Mouse (Mus musculus) embryonic facial prominence, embryonic 12.5 days (tissue): Measurements from ENCODE around the gene Hist1h4m. TPM values are rescaled to one million over a fixed set of nuclear protein-coding genes. Genes with fewer than 3 reads are reported as not detected.
"Not testable (repeated sequence)": the region's sequence is repeated elsewhere in the genome, so short reads cannot be mapped to it uniquely, and the experiment has no call there.

Experiments used
- ATAC-seq: fragments of 200-750 bp; cut with Nextera tagmentation; 2 replicates; pipeline ENCODE4 v1.8.0; 2017; ENCODE audit not compliant: insufficient number of reproducible peaks, insufficient read depth, low FRiP score, low TSS enrichment
- H3K27ac ChIP-seq: fragments of 300-500 bp; sonication (generic); 2 replicates; pipeline ENCODE4 v1.5.1; 2016; ENCODE audit warnings: mild to moderate bottlenecking
- H3K27me3 ChIP-seq: fragments of 300-500 bp; sonication (generic); 2 replicates; pipeline ENCODE4 v1.6.1; 2016; ENCODE audit warnings: mild to moderate bottlenecking, moderate library complexity
- H3K36me3 ChIP-seq: fragments of 300-500 bp; sonication (generic); 2 replicates; pipeline ENCODE4 v1.6.1; 2016; ENCODE audit warnings: mild to moderate bottlenecking
- H3K4me1 ChIP-seq: fragments of 300-500 bp; sonication (generic); 2 replicates; pipeline ENCODE4 v1.6.1; 2016
- H3K4me2 ChIP-seq: fragments of 300-500 bp; sonication (generic); replicated peaks from 2 replicates; pipeline ENCODE4 v1.6.1; 2016; ENCODE audit warnings: mild to moderate bottlenecking, moderate library complexity
- H3K4me3 ChIP-seq: fragments of 300-500 bp; sonication (generic); 2 replicates; pipeline ENCODE4 v1.5.1; 2016; ENCODE audit warnings: mild to moderate bottlenecking
- H3K9ac ChIP-seq: fragments of 300-500 bp; sonication (generic); 2 replicates; pipeline ENCODE4 v1.6.1; 2016; ENCODE audit warnings: mild to moderate bottlenecking, moderate library complexity
- H3K9me3 ChIP-seq: fragments of 300-500 bp; sonication (generic); 2 replicates; pipeline ENCODE4 v1.6.1; 2016; ENCODE audit warnings: mild to moderate bottlenecking, moderate library complexity
- WGBS: fragments of 180-500 bp; shearing (Covaris S2); methylation state at CpG from one replicate; pipeline ENCODE4 v1.1.7; 2016; 5-methylcytosine and 5-hydroxymethylcytosine counted together
- polyA plus RNA-seq: library from polyadenylated mRNA; unstranded; fragments of >200 nt; fragmentation: Nextera tagmentation; extraction: Ambion mirVana; gene quantifications from 2 replicates; pipeline ENCODE4 v1.2.1, GENCODE M21; 2016

Hist1h4m gene
- polyA plus RNA-seq, result not detected in 2 replicates

DNA sequence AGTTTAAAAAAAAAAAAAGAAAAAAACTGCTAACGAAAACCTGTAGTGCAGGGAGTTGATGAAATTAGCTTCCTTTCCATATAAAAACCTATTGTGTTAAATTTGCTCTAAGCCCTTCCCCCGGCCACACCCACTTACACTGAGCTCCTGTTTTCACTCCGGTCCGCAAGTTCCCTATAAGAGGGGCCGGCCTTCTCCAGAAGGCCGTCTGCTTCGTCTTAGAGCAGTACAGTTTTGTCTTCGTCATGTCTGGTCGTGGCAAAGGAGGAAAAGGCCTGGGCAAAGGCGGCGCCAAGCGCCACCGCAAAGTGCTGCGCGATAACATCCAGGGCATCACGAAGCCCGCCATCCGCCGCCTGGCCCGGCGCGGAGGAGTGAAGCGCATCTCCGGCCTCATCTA, at the start of gene Hist1h4m:
Hist1h4m (plus strand) TSS at position 208 of the 400 bp plus-strand sequence.
- peak within 1 kb of the TSS; percentile 43 for H3K4me2 ChIP-seq
- H3K27me3 ChIP-seq, H3K9ac ChIP-seq, H3K4me1 ChIP-seq, H3K36me3 ChIP-seq, H3K9me3 ChIP-seq: not testable (repeated sequence)
- WGBS, result no CpG with 5 or more reads among the region's 24 CpGs
- peak within 1 kb of the TSS; percentile 70 for H3K27ac ChIP-seq
- H3K4me3 ChIP-seq, result peak within 1 kb of the TSS; percentile 24; the same call in 1 of the 2 replicates
- peak; percentile 61; the same call in 1 of the 2 replicates for ATAC-seq

- Histone ChIP-seq H3K9me3 (no peaks in the 10 kb centered on the region), H3K27me3 (no peaks in the 10 kb centered on the region), H3K36me3 (no peaks in the 10 kb centered on the region), H3K27ac (peak overlapping the region; percentile 99), H3K4me2 (peak overlapping the region; percentile 84), H3K4me3 (peak overlapping the region; percentile 66), H3K4me1 (peaks cover 6% of the 10 kb centered on the region; the same call in 1 of the 2 replicates), H3K9ac (peak overlapping the region; percentile 92)
- peak; percentile 85 for ATAC-seq
- WGBS, result 5% methylated on average over 33 of the region's 33 CpGs
These were observed 32.5 kb upstream of the Hist1h4m start for GRCm38 (mm10) chr13:21778814-21779766.

GRCm38 (mm10) chr13:21779767-21780731, 31.5 kb upstream of the Hist1h4m start, which contains the start of gene Hist1h1b:
Hist1h1b (minus strand) TSS chr13:21780625.
- peak; percentile 23; the same call in 1 of the 2 replicates for ATAC-seq

DNA sequence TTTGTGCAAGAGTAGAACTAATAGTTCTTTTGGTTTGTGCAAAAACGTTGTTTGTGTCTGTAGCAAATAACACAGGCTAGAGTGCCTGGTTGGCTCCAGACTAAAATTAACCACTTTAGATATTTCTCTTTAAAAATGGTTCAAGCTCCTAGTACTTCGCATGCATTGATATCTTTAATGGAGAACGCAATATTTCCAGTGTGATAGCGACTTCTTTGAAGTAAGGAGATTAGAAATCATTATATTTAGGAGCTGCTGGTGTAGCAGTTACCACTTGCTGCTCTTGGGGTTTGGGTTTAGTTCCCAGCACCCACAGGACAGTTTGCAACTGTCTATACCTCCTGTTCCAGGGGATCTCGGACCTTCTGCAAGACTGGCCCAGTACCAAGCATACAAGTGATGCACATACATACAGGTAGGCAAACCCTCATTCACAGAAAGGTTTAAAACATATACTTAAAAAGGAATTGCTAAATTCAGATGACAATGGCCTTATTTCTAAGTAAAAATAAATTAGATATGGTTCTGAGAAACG, 30.5 kb upstream of the Hist1h4m start:
- Histone ChIP-seq H3K9ac (no peak overlapping the region), H3K4me2 (peak overlapping the region; percentile 84), H3K27ac (peak overlapping the region; percentile 99), H3K4me1 (peaks cover 16% of the 10 kb centered on the region), H3K9me3 (no peaks in the 10 kb centered on the region), H3K27me3 (no peaks in the 10 kb centered on the region), H3K4me3 (peak overlapping the region; percentile 66), H3K36me3 (no peaks in the 10 kb centered on the region)
- WGBS, result 40% methylated on average over 6 of the region's 6 CpGs
- no peak for ATAC-seq

More at GRCm38 (mm10) chr13:21779767-21780731, 31.5 kb upstream of the Hist1h4m start, which contains the start of gene Hist1h1b:
- H3K27me3 ChIP-seq, result no peaks in the 10 kb centered on the region
- no peaks in the 10 kb centered on the region for H3K9me3 ChIP-seq
- H3K27ac ChIP-seq, result peak within 1 kb of the TSS; percentile 99
- peak within 1 kb of the TSS; percentile 84 for H3K4me2 ChIP-seq
- H3K4me3 ChIP-seq, result peak within 1 kb of the TSS; percentile 66
- no peaks in the 10 kb centered on the region for H3K36me3 ChIP-seq
- peaks cover 10% of the 10 kb centered on the region; the same call in 1 of the 2 replicates for H3K4me1 ChIP-seq
- peak within 1 kb of the TSS; percentile 92 for H3K9ac ChIP-seq
- WGBS, result under 1% methylated on average over 44 of the region's 44 CpGs

DNA sequence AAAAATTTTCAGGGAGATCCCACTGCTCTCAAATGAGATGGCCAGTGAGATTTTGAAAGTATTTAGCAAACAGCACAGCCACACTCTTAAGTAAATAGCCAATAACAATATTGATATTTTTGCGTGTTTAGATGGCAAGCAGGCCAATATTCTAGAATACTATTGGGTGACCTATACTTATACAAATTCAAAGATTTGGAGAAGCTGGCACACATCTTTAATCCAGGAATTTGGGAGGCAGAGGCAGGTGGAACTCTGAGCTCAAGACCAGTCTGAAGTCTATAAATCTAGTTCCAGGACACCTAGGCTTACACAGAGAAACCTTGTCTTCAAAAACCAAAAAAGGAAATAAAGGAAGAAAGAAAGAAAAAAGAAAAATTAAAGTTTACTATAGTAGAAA, 29.9 kb upstream of the Hist1h4m start:
- peaks cover 19% of the 10 kb centered on the region for H3K4me1 ChIP-seq
- H3K9ac ChIP-seq, result no peak overlapping the region
- H3K27ac ChIP-seq, result 0 out of 2 replicates have a peak overlapping the region, but pooled peaks have one; percentile 60
- WGBS, result 84% methylated on average over 1 of the region's 1 CpGs
- H3K4me3 ChIP-seq, result no peak overlapping the region
- no peaks in the 10 kb centered on the region for H3K27me3 ChIP-seq
- no peaks in the 10 kb centered on the region for H3K36me3 ChIP-seq
- ATAC-seq, result no peak
- H3K4me2 ChIP-seq, result no peak overlapping the region
- H3K9me3 ChIP-seq, result no peaks in the 10 kb centered on the region

DNA sequence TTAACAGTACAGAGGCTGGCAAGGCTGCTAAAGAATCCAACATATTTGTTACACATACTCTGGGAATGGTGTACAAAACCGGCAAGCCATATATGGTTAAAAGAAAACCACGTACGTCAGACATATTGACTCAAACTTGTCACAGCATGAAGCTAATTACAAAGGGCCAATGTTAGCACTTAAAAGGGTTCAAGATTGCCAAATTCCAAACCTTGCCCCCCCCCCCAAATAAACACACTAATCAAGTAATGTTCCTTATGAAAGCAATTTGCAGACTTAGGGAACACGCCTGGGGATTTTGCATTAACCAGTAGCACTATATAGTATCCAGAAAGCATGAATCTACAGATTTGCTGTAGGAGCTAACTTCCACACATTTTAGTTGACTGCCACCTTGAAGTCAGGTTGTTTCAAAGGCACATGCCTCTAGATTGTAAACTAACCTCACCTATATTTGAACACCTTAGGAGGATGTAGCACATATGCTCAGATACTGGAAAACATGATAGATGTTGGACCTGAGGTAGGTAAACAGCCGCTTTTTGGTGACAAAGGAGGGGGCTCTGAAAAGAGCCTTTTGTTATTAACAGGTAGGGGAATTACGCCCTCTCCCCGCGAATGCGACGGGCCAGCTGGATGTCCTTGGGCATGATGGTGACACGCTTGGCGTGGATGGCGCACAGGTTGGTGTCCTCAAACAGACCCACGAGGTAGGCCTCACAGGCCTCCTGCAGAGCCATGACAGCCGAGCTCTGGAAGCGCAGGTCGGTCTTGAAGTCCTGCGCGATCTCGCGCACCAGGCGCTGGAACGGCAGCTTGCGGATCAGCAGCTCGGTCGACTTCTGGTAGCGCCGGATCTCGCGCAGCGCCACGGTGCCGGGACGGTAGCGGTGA, 28.9 kb upstream of the Hist1h4m start:
- H3K27me3 ChIP-seq, ATAC-seq: not testable (repeated sequence)
- H3K4me1 ChIP-seq, result peaks cover 16% of the 10 kb centered on the region

GRCm38 (mm10) chr13:21783255-21783617, 28.3 kb upstream of the Hist1h4m start, which contains the start of gene Hist1h3i:
Hist1h3i (minus strand) TSS chr13:21783370.
- Histone ChIP-seq H3K4me1 (peaks cover 19% of the 10 kb centered on the region), H3K27ac (peak within 1 kb of the TSS; percentile 95), H3K27me3 (no peaks in the 10 kb centered on the region), H3K9me3 (no peaks in the 10 kb centered on the region), H3K36me3 (no peaks in the 10 kb centered on the region), H3K9ac (peak within 1 kb of the TSS; percentile 54; the same call in 1 of the 2 replicates), H3K4me3 (peak within 1 kb of the TSS; percentile 45), H3K4me2 (peak within 1 kb of the TSS; percentile 78)
- WGBS, result 0% methylated on average over 15 of the region's 20 CpGs
- peak; percentile 79 for ATAC-seq

More for the DNA sequence above, 28.9 kb upstream of the Hist1h4m start:
- Histone ChIP-seq H3K4me3 (peak overlapping the region; percentile 45), H3K9ac (peak overlapping the region; percentile 54; the same call in 1 of the 2 replicates), H3K27ac (peak overlapping the region; percentile 95), H3K4me2 (peak overlapping the region; percentile 78)
- WGBS, result under 1% methylated on average over 17 of the region's 35 CpGs
- H3K9me3 ChIP-seq, H3K36me3 ChIP-seq: not testable (repeated sequence)

DNA sequence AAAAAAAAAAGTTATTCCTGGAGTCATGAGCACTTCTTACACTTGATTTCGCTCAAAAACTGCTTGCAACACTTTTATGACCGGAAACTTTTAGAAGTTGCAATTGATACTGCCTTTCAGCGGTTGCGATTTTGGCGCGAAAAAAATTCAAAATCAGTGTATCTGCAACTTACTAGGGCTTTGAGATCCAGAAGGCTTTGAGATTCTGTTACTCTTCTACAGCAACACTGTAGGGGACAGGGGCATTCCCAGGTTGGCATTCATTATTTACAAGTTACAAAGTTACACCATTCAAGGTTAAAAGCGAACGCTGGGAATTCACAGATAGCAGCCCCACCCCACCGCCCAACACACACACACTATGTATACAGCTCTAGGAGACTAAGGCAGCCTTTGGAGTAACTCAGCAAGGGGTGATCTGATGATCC, 27.8 kb upstream of the Hist1h4m start:
- H3K4me2 ChIP-seq, result peak overlapping the region; percentile 49
- peaks cover 23% of the 10 kb centered on the region for H3K4me1 ChIP-seq
- H3K36me3 ChIP-seq, result no peaks in the 10 kb centered on the region
- 3% methylated on average over 9 of the region's 9 CpGs for WGBS
- H3K4me3 ChIP-seq, result peak overlapping the region; percentile 45
- peak overlapping the region; percentile 95 for H3K27ac ChIP-seq
- ATAC-seq, result no peak
- H3K27me3 ChIP-seq, result no peaks in the 10 kb centered on the region
- H3K9me3 ChIP-seq, result no peaks in the 10 kb centered on the region
- peak overlapping the region; percentile 30; the same call in 1 of the 2 replicates for H3K9ac ChIP-seq

GRCm38 (mm10) chr13:21784311-21784710, 27.2 kb upstream of the Hist1h4m start:
- no peaks in the 10 kb centered on the region for H3K27me3 ChIP-seq
- no peaks in the 10 kb centered on the region for H3K36me3 ChIP-seq
- H3K9ac ChIP-seq, result peak overlapping the region; percentile 30; the same call in 1 of the 2 replicates
- peak overlapping the region; percentile 49 for H3K4me2 ChIP-seq
- no peak for ATAC-seq
- H3K9me3 ChIP-seq, result no peaks in the 10 kb centered on the region
- H3K4me3 ChIP-seq, result 0 out of 2 replicates have a peak overlapping the region, but pooled peaks have one; percentile 45
- WGBS, result 31% methylated on average over 6 of the region's 6 CpGs
- H3K27ac ChIP-seq, result peak overlapping the region; percentile 95
- H3K4me1 ChIP-seq, result peaks cover 23% of the 10 kb centered on the region
